Mouse (Mus musculus) intestine, embryonic 14.5 days (tissue): ENCODE measurements at regions not wholly inside any gene's neighbourhood (a gene's known extent, or its start where the extent isn't known, plus 50 kb on each side); places are given as distances from the start of the nearest gene placed in this dataset.
"Not testable (repeated sequence)": the region's sequence is repeated elsewhere in the genome, so short reads cannot be mapped to it uniquely, and the experiment has no call there.

Source experiments
- ATAC-seq: fragments of 200-750 bp; cut with Nextera tagmentation; replicated peaks from 2 replicates; pipeline ENCODE4 v1.8.0; 2017; ENCODE audit warnings: low read depth, moderate number of reproducible peaks, moderate TSS enrichment, moderate library complexity; ENCODE audit not compliant: low FRiP score, low TSS enrichment
- DNase-seq: peaks from one replicate; pipeline ENCODE4 v3.0.0-alpha.2; 2018; ENCODE audit warnings: low spot score
- H3K27ac ChIP-seq: fragments of 300-500 bp; sonication (generic); 2 replicates; pipeline ENCODE4 v1.5.1; 2014; ENCODE audit warnings: low read depth, mild to moderate bottlenecking, control low read depth
- H3K27me3 ChIP-seq: fragments of 300-500 bp; sonication (generic); replicated peaks from 2 replicates; pipeline ENCODE4 v1.6.1; 2014; ENCODE audit warnings: low read length, control low read depth; ENCODE audit not compliant: control insufficient read depth, insufficient read depth
- H3K36me3 ChIP-seq: fragments of 300-500 bp; sonication (generic); 2 replicates; pipeline ENCODE4 v1.6.1; 2014; ENCODE audit warnings: low read length, control low read depth; ENCODE audit not compliant: control insufficient read depth, insufficient read depth
- H3K4me1 ChIP-seq: fragments of 300-500 bp; sonication (generic); replicated peaks from 2 replicates; pipeline ENCODE4 v1.6.1; 2014; ENCODE audit warnings: low read length, control low read depth, mixed read lengths; ENCODE audit not compliant: control insufficient read depth, insufficient read depth
- H3K4me2 ChIP-seq: fragments of 300-500 bp; sonication (generic); 2 replicates; pipeline ENCODE4 v1.6.1; 2014; ENCODE audit warnings: low read length
- H3K4me3 ChIP-seq: fragments of 300-500 bp; sonication (generic); 2 replicates; pipeline ENCODE4 v1.5.1; 2014; ENCODE audit warnings: low read depth, low read length, control low read depth, mixed read lengths
- H3K9ac ChIP-seq: fragments of 300-500 bp; sonication (generic); 2 replicates; pipeline ENCODE4 v1.6.1; 2014; ENCODE audit warnings: mild to moderate bottlenecking, low read length
- H3K9me3 ChIP-seq: fragments of 300-500 bp; sonication (generic); 2 replicates; pipeline ENCODE4 v1.6.1; 2016; ENCODE audit warnings: low read length, control low read depth; ENCODE audit not compliant: control insufficient read depth
- WGBS: fragments of 180-500 bp; shearing (Covaris S2); extraction: QIAGEN DNeasy Blood & Tissue Kit; methylation state at CpG from one replicate; pipeline ENCODE4 v1.1.7; 2014; 5-methylcytosine and 5-hydroxymethylcytosine counted together

DNA sequence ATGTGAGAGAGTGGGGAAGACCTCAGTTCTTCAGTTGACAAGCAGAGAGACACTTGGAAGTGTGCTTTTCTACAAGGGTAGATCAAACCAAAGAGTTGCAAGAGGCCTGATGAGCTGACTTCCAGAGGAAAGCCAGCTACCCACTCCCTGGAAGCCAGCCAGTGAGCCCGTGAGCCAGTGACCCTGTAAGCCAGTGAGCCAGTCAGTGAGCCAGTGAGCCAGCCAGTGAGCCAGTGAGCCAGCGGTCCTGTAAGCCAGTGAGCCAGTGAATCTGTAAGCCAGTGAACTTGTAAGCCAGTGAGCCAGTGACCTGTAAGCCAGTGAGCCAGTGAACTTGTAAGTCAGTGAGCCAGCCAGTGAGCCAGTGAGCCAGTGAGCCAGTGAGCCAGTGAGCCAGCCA lies 168.7 kb downstream of the Wdr11 start:
- Histone ChIP-seq H3K9me3 (0 out of 2 replicates have a peak, but pooled peaks cover 3% of the 10 kb centered on the region), H3K9ac (no peak overlapping the region), H3K27ac (no peak overlapping the region), H3K4me2 (no peak overlapping the region), H3K27me3 (no peaks in the 10 kb centered on the region), H3K36me3 (no peaks in the 10 kb centered on the region), H3K4me1 (peaks cover 21% of the 10 kb centered on the region), H3K4me3 (no peak overlapping the region)
- DNase-seq = no peak
- ATAC-seq = no peak
- 82% methylated on average over 2 of the region's 2 CpGs for WGBS

DNA sequence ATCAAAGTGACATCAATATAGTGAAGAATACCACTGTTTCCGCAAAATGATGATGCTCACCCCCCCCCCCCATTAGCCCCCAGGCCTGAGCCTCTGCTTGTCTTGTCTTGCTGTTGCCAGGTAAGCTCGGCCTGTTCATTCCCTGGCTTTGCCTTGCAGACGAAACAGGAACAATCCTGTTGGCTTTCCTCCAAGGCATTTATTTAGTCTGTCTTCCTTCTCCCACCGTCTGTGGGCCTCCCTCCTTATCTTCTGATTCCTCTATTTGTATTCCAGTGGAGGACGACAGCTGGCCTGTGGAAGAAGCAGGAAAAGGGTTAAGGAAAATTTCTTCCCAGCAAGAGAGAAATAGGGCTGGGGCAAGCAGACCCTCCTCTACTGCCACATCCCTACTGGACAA lies 172.1 kb downstream of the Wdr11 start:
- Histone ChIP-seq H3K9me3 (no peaks in the 10 kb centered on the region), H3K9ac (no peak overlapping the region), H3K27me3 (no peaks in the 10 kb centered on the region), H3K36me3 (no peaks in the 10 kb centered on the region), H3K4me1 (peaks cover 21% of the 10 kb centered on the region), H3K4me2 (no peak overlapping the region), H3K27ac (peak overlapping the region; percentile 2), H3K4me3 (no peak overlapping the region)
- WGBS = 11% methylated on average over 5 of the region's 5 CpGs
- no peak for DNase-seq
- ATAC-seq = peak; percentile 66

DNA sequence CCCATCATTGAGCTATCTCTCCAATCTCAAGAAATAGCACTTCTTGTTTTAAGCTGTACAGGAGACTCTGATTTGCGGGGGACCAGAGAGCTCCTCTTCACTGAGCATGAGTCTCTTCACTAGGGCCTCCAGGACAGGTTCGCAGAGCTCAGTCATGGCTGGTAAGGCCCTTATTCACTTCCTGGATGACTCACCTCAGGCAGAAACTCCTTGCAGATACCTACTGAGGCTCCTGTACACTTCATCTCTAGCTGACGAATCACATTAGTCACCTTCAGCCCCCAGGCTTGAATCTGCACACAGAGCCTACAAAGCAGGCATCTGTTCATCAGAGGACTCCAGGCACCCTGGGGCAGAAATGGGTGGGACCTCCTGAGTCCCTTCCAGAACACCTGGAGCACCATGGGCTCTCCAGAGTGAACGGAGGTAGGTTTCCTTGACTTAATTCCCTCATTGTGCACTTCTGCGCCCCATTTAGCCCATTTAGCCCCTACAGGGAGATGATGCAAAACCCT lies 172.8 kb downstream of the Wdr11 start:
- Histone ChIP-seq H3K4me2 (no peak overlapping the region), H3K4me3 (no peak overlapping the region), H3K27ac (peak overlapping the region; percentile 2; the same call in 1 of the 2 replicates), H3K27me3 (no peaks in the 10 kb centered on the region), H3K36me3 (no peaks in the 10 kb centered on the region), H3K4me1 (peaks cover 23% of the 10 kb centered on the region), H3K9ac (no peak overlapping the region), H3K9me3 (no peaks in the 10 kb centered on the region)
- ATAC-seq (no peak), DNase-seq (no peak)
- 87% methylated on average over 5 of the region's 5 CpGs for WGBS

DNA sequence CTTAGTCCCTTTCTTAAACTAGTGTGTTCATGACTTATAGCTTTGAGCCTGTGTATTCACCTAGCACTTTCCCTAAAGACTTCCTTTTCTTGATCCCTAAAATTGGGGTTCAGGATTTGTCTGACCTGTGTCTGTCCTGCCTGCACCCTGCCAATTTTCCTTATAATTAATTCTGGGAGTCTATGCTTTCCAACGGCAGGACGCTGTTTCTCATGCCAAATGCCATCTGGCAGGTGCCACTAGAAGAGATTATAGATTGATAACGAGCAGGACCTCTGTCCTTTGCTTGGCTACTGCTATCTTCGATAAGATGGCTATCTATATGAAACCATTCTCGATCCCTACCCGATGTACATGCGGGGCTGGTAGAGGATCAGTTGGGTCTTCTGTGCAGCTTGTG lies 174.0 kb downstream of the Wdr11 start:
- DNase-seq = no peak
- 89% methylated on average over 7 of the region's 7 CpGs for WGBS
- no peak for ATAC-seq
- H3K4me3 ChIP-seq = no peak overlapping the region
- H3K4me2 ChIP-seq = no peak overlapping the region
- H3K9ac ChIP-seq = no peak overlapping the region
- no peaks in the 10 kb centered on the region for H3K36me3 ChIP-seq
- H3K27ac ChIP-seq = no peak overlapping the region
- H3K4me1 ChIP-seq = peaks cover 23% of the 10 kb centered on the region
- no peaks in the 10 kb centered on the region for H3K27me3 ChIP-seq
- no peaks in the 10 kb centered on the region for H3K9me3 ChIP-seq

DNA sequence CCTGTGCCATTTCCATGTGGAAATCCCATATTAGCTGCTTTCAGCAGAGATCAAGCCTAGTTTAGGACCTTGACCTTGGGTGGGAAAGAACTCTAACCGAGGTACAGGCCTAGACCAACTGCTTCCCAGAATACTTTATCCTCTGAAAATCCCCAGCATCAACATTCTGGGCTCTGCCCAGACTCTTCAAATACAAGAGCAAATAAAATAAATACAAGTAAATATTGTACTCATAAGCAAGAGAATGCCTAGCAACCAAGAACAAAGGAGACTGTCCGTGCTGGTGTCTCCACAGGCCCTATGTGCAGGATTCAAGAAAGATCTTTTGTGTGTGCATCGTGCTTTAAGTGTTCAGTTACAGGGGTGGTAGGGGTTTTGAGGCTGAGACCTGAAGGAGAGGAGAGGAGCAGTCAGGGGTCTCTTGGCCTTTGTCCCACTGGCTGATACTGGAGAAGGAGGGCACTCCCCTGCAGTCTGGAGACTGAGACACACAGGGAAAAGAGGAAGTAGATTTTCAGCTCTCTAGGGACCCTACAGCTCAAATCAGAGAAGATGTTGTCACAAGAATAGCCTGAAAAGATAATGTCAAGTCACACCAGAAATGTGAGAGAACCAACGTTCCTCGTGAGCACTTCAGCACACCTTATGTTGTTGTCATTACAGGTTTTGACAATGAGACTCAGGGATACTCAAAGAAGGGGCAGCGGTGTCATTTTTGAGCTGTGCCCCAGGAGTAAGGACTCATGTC lies 174.6 kb downstream of the Wdr11 start:
- DNase-seq = no peak
- Histone ChIP-seq H3K9me3 (no peaks in the 10 kb centered on the region), H3K36me3 (no peaks in the 10 kb centered on the region), H3K4me1 (peaks cover 23% of the 10 kb centered on the region), H3K4me3 (no peak overlapping the region), H3K4me2 (no peak overlapping the region), H3K27ac (no peak overlapping the region), H3K9ac (no peak overlapping the region), H3K27me3 (no peaks in the 10 kb centered on the region)
- WGBS = 73% methylated on average over 6 of the region's 6 CpGs
- ATAC-seq = no peak

DNA sequence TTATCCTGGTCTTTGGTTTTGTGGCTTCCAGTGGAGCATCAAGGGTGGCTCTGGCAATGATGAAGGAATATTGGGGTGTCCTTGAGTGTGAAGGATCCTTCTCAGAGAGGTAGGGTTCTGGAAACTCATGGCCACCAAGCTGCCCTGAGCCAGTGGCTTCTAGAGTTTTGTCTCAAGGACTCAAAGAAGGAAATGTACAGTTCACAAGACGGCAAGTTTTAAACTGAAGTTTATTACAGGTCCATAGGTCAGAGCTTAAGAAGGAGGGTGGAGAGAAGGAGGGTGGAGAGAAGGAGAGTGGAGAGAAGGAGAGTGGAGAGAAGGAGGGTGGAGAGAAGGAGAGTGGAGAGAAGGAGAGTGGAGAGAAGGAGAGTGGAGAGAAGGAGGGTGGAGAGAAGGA lies 178.0 kb downstream of the Wdr11 start:
- 46% methylated on average over 1 of the region's 1 CpGs for WGBS
- H3K27ac ChIP-seq, ATAC-seq, H3K9me3 ChIP-seq, H3K4me3 ChIP-seq, H3K27me3 ChIP-seq, H3K36me3 ChIP-seq, H3K4me2 ChIP-seq, H3K9ac ChIP-seq, DNase-seq: not testable (repeated sequence)
- H3K4me1 ChIP-seq = peaks cover 27% of the 10 kb centered on the region

DNA sequence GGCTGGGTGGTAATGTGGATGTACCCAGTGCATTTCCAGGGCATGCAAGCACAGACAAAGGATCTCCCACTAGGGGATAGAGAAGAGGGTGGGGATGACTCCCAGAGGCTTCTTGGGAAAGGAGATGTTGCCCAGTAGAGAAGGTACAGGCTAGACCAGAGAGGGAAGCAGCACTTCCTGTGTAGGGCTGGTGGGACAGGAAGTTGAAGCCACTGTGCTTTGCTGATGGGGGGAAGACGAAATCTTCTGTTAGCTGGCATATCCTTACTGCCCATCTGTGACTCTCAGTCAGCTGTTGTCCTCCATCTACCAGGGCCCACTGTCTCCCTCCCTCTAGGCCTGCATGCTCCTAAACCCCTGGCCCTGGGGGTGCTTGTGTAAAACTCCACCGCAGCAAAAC lies 180.2 kb downstream of the Wdr11 start:
- H3K27ac ChIP-seq = no peak overlapping the region
- peaks cover 27% of the 10 kb centered on the region for H3K4me1 ChIP-seq
- no peak for ATAC-seq
- H3K27me3 ChIP-seq = no peaks in the 10 kb centered on the region
- no peak for DNase-seq
- no peak overlapping the region for H3K4me3 ChIP-seq
- H3K9ac ChIP-seq = no peak overlapping the region
- no peaks in the 10 kb centered on the region for H3K9me3 ChIP-seq
- H3K36me3 ChIP-seq = no peaks in the 10 kb centered on the region
- no peak overlapping the region for H3K4me2 ChIP-seq
- WGBS = 82% methylated on average over 2 of the region's 2 CpGs

DNA sequence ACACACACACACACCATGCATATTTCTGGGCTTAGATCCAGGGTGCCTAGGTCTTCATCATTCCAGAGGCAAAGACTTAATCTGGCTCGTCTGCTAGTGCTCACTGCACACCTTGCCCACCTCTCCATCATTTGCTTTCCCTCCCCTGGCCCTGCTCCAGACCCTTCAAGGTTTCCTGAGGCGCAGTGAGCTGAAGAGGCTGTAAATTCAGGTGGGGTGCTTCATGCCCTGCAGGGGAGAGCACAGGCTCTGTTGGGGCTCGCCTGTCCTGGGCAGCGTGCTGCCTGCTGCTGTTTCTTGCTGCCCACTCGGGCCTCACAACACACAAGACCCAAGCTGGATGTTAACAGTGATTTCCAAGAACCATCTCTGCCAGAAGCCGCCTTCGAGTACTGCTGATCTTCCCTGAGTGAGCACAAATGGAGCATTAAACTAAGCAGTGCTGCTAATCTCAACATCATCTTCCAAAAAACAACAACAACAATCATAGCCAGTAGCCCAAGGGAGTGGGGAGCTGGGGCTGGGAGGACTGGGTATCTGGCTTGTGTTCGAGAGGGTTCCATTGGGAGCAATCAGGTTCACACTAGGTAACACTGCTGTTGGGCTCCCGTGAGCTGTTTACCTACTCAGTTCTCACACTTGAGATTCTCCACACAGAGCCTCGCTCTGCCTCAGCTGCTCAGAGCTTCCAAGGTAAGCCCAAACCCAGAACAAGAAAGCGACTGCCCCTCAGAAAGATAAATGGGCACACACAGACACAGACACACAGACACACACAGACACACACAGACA lies 181.1 kb downstream of the Wdr11 start:
- no peak overlapping the region for H3K27ac ChIP-seq
- peaks cover 27% of the 10 kb centered on the region for H3K4me1 ChIP-seq
- no peaks in the 10 kb centered on the region for H3K36me3 ChIP-seq
- H3K9me3 ChIP-seq = no peaks in the 10 kb centered on the region
- DNase-seq (no peak), ATAC-seq (no peak)
- no peak overlapping the region for H3K4me2 ChIP-seq
- no peak overlapping the region for H3K9ac ChIP-seq
- H3K27me3 ChIP-seq = no peaks in the 10 kb centered on the region
- WGBS = 73% methylated on average over 11 of the region's 11 CpGs
- no peak overlapping the region for H3K4me3 ChIP-seq
